Mouse (Mus musculus) liver, adult 2 months (tissue): ENCODE data around the gene Sept8. TPM values are rescaled to one million over a fixed set of nuclear protein-coding genes. Genes with fewer than 3 reads are reported as not detected.

Experiments used
- DNase-seq: peaks from one replicate; pipeline ENCODE4 v3.0.0-alpha.2; 2011; ENCODE audit warnings: low read depth, low spot score; ENCODE audit errors: extremely low read depth
- H3K27ac ChIP-seq: fragments of 200-500 bp; replicated peaks from 2 replicates; pipeline ENCODE4 v1.5.1; 2012; ENCODE audit warnings: low read depth, mild to moderate bottlenecking, control low read depth, inconsistent platforms, low read length; ENCODE audit not compliant: insufficient read depth
- H3K27me3 ChIP-seq: fragments of 200-500 bp; 2 replicates; pipeline ENCODE4 v1.6.1; 2012; ENCODE audit warnings: mild to moderate bottlenecking, moderate library complexity, low read length, inconsistent platforms; ENCODE audit not compliant: control insufficient read depth, insufficient read depth
- H3K36me3 ChIP-seq: fragments of 200-500 bp; 2 replicates; pipeline ENCODE4 v1.6.1; 2012; ENCODE audit warnings: low read length, inconsistent platforms; ENCODE audit not compliant: control insufficient read depth, insufficient read depth
- H3K4me1 ChIP-seq: fragments of 200-500 bp; 2 replicates; pipeline ENCODE4 v1.6.1; 2011; ENCODE audit warnings: low read length; ENCODE audit not compliant: control insufficient read depth, insufficient read depth
- H3K4me3 ChIP-seq: fragments of 200-500 bp; 2 replicates; pipeline ENCODE4 v1.5.1; 2011; ENCODE audit warnings: low read depth, mild to moderate bottlenecking, control low read depth, low read length, moderate library complexity; ENCODE audit not compliant: insufficient read depth
- H3K79me2 ChIP-seq: fragments of 200-500 bp; 2 replicates; pipeline ENCODE4 v1.6.1; 2012; ENCODE audit warnings: inconsistent platforms, mild to moderate bottlenecking, low read length, moderate library complexity; ENCODE audit not compliant: control insufficient read depth, insufficient read depth
- H3K9ac ChIP-seq: fragments of 200-500 bp; 2 replicates; pipeline ENCODE4 v1.6.1; 2012; ENCODE audit warnings: low read depth, mild to moderate bottlenecking, control low read depth, inconsistent platforms, low read length
- CTCF ChIP-seq: fragments of 200-500 bp; IDR thresholded peaks from 2 replicates; pipeline ENCODE4 v1.5.1; 2011; ENCODE audit warnings: low read depth, low read length, control low read depth
- POLR2A ChIP-seq: fragments of 200-500 bp; IDR thresholded peaks from 2 replicates; pipeline ENCODE4 v1.6.1; 2011; ENCODE audit warnings: low read length, control low read depth; ENCODE audit not compliant: insufficient read depth; ENCODE audit errors: extremely low read depth
- WGBS: fragments of 180-500 bp; shearing (Covaris S2); methylation state at CpG from one replicate; pipeline ENCODE4 v1.1.7; 2018; 5-methylcytosine and 5-hydroxymethylcytosine counted together
- polyA plus RNA-seq: library from polyadenylated mRNA; depleted of rRNA; stranded (reverse); fragments of >200 nt; gene quantifications from 2 replicates; pipeline ENCODE4 v1.2.3, GENCODE M21; 2012; rRNA removed
- total RNA-seq: library from RNA; depleted of rRNA; stranded (reverse); fragments of >200 nt; gene quantifications from 2 replicates; pipeline ENCODE4 v1.2.3, GENCODE M21; 2014; rRNA removed

Gene Sept8
- total RNA-seq (1.7 and 2.6 TPM in 2 replicates), polyA plus RNA-seq (2.0 and 2.1 TPM in 2 replicates)

- H3K27me3 ChIP-seq, result 0 out of 2 replicates have a peak, but pooled peaks cover 3% of the 10 kb centered on the region
- peak within 1 kb of the TSS; percentile 84 for H3K9ac ChIP-seq
- H3K36me3 ChIP-seq, result no peaks in the 10 kb centered on the region
- TF ChIP-seq CTCF (no peak), POLR2A (no peak)
- H3K79me2 ChIP-seq, result no peaks in the 10 kb centered on the region; the same call in 1 of the 2 replicates
- H3K4me3 ChIP-seq, result peak within 1 kb of the TSS; percentile 79
- peak; percentile 22 for DNase-seq
- WGBS, result 4% methylated on average over 73 of the region's 79 CpGs
- peak within 1 kb of the TSS; percentile 34; the same call in 1 of the 2 replicates for H3K27ac ChIP-seq
- H3K4me1 ChIP-seq, result no peaks in the 10 kb centered on the region
These were observed at the start of gene Sept8 for GRCm38 (mm10) chr11:53519207-53520121. TSS of gene Sept8 (plus strand) at chr11:53519257.

GRCm38 (mm10) chr11:53469294-53469967 is 49.6 kb upstream of the Sept8 start:
- Histone ChIP-seq H3K27ac (no peak overlapping the region), H3K4me3 (no peak overlapping the region), H3K9ac (no peak overlapping the region), H3K79me2 (no peaks in the 10 kb centered on the region), H3K27me3 (no peaks in the 10 kb centered on the region), H3K36me3 (peaks cover 17% of the 10 kb centered on the region), H3K4me1 (no peaks in the 10 kb centered on the region)
- DNase-seq, result no peak
- 37% methylated on average over 16 of the region's 16 CpGs for WGBS
- TF ChIP-seq POLR2A, result no peak
- no peak for TF ChIP-seq CTCF

- no peaks in the 10 kb centered on the region for H3K4me1 ChIP-seq
- peak; percentile 98 for TF ChIP-seq CTCF
- TF ChIP-seq POLR2A, result no peak
- DNase-seq, result peak; percentile 61
- H3K9ac ChIP-seq, result no peak within 1 kb of the TSS
- WGBS, result 8% methylated on average over 29 of the region's 29 CpGs
- peaks cover 10% of the 10 kb centered on the region for H3K36me3 ChIP-seq
- no peak within 1 kb of the TSS for H3K4me3 ChIP-seq
- no peak within 1 kb of the TSS for H3K27ac ChIP-seq
- H3K27me3 ChIP-seq, result no peaks in the 10 kb centered on the region
- H3K79me2 ChIP-seq, result no peaks in the 10 kb centered on the region
These were observed 48.9 kb upstream of the Sept8 start, which contains the start of gene Gm9837 for GRCm38 (mm10) chr11:53469968-53470695. TSS of gene Gm9837 (minus strand) at chr11:53470479.

GRCm38 (mm10) chr11:53472709-53473108 is 46.3 kb upstream of the Sept8 start:
- Histone ChIP-seq H3K4me1 (no peaks in the 10 kb centered on the region), H3K36me3 (no peaks in the 10 kb centered on the region), H3K9ac (no peak overlapping the region), H3K27ac (no peak overlapping the region), H3K79me2 (no peaks in the 10 kb centered on the region), H3K4me3 (no peak overlapping the region), H3K27me3 (peaks cover 2% of the 10 kb centered on the region; the same call in 1 of the 2 replicates)
- DNase-seq, result no peak
- TF ChIP-seq POLR2A (no peak), CTCF (no peak)
- 87% methylated on average over 3 of the region's 3 CpGs for WGBS

GRCm38 (mm10) chr11:53475620-53476019 is 43.4 kb upstream of the Sept8 start:
- TF ChIP-seq CTCF, result no peak
- TF ChIP-seq POLR2A, result no peak
- Histone ChIP-seq H3K27me3 (peaks cover 25% of the 10 kb centered on the region), H3K36me3 (no peaks in the 10 kb centered on the region), H3K4me1 (no peaks in the 10 kb centered on the region), H3K79me2 (no peaks in the 10 kb centered on the region), H3K4me3 (no peak overlapping the region), H3K27ac (no peak overlapping the region), H3K9ac (no peak overlapping the region)
- WGBS, result 42% methylated on average over 8 of the region's 8 CpGs
- no peak for DNase-seq
